9 mouse cellular contexts compared by ENCODE assay signal in genomic region chr13:13481033-13481432, GRCm38 (mm10). TPM values are rescaled to one million over a fixed set of nuclear protein-coding genes. Genes with fewer than 3 reads are reported as not detected.
DNase-seq lines count a peak whose midpoint lies in the region; ATAC-seq and TF ChIP-seq lines count a peak whose summit lies in the region.
"Had no signal": no experiment of that assay in that cellular context is flagged by ENCODE, and none has a peak within 500 bp of the region (broad histone marks: within the 10 kb centered on the region; RNA-seq: fewer than 3 reads in every experiment).

No protein-coding gene starts in this region.

- no peak overlapping the region for H3K9ac ChIP-seq in heart, embryonic 12.5 days

- no peak for ATAC-seq in heart, embryonic 12.5 days (ENCODE audit: insufficient number of reproducible peaks, low FRiP score)

- no peak overlapping the region for H3K27ac ChIP-seq in left cerebral cortex, adult 2 months
- H3K27ac ChIP-seq in heart, embryonic 12.5 days (ENCODE audit: poor library complexity, severe bottlenecking), result 0 out of 2 replicates have a peak overlapping the region, but pooled peaks have one; percentile 31

- H3K27me3 ChIP-seq in heart, embryonic 12.5 days (replicated peaks), result no peaks in the 10 kb centered on the region

- intact Hi-C loops in left cerebral cortex, adult 2 months (cut with DNase I), result no loop called here

- H3K36me3 ChIP-seq in heart, embryonic 12.5 days, result peaks cover 53% of the 10 kb centered on the region

- WGBS in heart, embryonic 12.5 days, result 57% methylated on average over 5 of the region's 5 CpGs

- H3K4me3 ChIP-seq in left cerebral cortex, adult 2 months, result no peak overlapping the region
- no peak overlapping the region for H3K4me3 ChIP-seq in heart, embryonic 12.5 days
- H3K4me3 ChIP-seq: erythroblast, embryonic 14.5 days had no signal

- H3K4me2 ChIP-seq in heart, embryonic 12.5 days, result no peak overlapping the region

- peak; percentile 18 to 23 for DNase-seq in left cerebral cortex, adult 18-20 months (ENCODE audit: low spot score in 2 of 2)
- no peak for DNase-seq in left cerebral cortex, adult 2 months (ENCODE audit: extremely low spot score in 1 of 2, low spot score in 2 of 2)
- peak; percentile 16 to 38 for DNase-seq in cerebellum, postnatal 36 days
- DNase-seq in layer of hippocampus, postnatal 14 days (ENCODE audit: low spot score in 2 of 2), result peak; percentile 26 to 54
- peak; percentile 32 for DNase-seq in neural tube, embryonic 10.5 days (ENCODE audit: extremely low spot score, low spot score)
- DNase-seq in adipocyte (ENCODE audit: low spot score), result no peak
- DNase-seq in frontal cortex, postnatal 14 days (ENCODE audit: low spot score in 2 of 2), result no peak

- 0 out of 2 replicates have a peak, but pooled peaks cover 6% of the 10 kb centered on the region for H3K4me1 ChIP-seq in heart, embryonic 12.5 days (replicated peaks)

- H3K9me3 ChIP-seq in heart, embryonic 12.5 days (replicated peaks), result no peaks in the 10 kb centered on the region

- TF ChIP-seq CTCF in left cerebral cortex, adult 2 months (IDR thresholded peaks at IDR 0.05), result no peak

RNA-seq across cellular contexts. Expression of gene Nid1, which starts 43.7 kb away (rescaled TPM):
- 1 to 10 TPM; 4.5 to 4.9 TPM for total RNA-seq in left cerebral cortex, adult 18-20 months (2021)
- 1 to 10 TPM; 4.7 to 6.3 TPM for total RNA-seq in left cerebral cortex, adult 2 months (2021)
- 91.7 and 102 TPM in 2 replicates for polyA plus RNA-seq in heart, embryonic 12.5 days (2016; fragmentation: Nextera tagmentation; extraction: Ambion mirVana)
- 10 to 100 TPM; 21.2 to 22.8 TPM for total RNA-seq in layer of hippocampus, postnatal 14 days (2021)
- polyA plus RNA-seq: erythroblast, embryonic 14.5 days had no signal

Comparison
In these comparisons a context has a peak if more than half of its experiments do, and no peak if none do; other contexts are left out.
1. DNase-seq: peak in left cerebral cortex, adult 18-20 months (2 of 2), cerebellum, postnatal 36 days (2 of 2), layer of hippocampus, postnatal 14 days (2 of 2) and neural tube, embryonic 10.5 days (single experiment); none in left cerebral cortex, adult 2 months (0 of 2), adipocyte (single experiment) and frontal cortex, postnatal 14 days (0 of 2).